Mouse (Mus musculus) hindbrain, postnatal 0 days (tissue): ENCODE results near the gene Notch2. TPM values are rescaled to one million over a fixed set of nuclear protein-coding genes. Genes with fewer than 3 reads are reported as not detected.

Experiments
- ATAC-seq: fragments of 200-750 bp; cut with Nextera tagmentation; 2 replicates; pipeline ENCODE4 v1.8.0; 2017; ENCODE audit warnings: mild to moderate bottlenecking, moderate TSS enrichment, moderate library complexity
- DNase-seq: peaks from one replicate; pipeline ENCODE4 v3.0.0-alpha.2; 2015; ENCODE audit warnings: low spot score
- H3K27ac ChIP-seq: fragments of 300-500 bp; sonication (generic); 2 replicates; pipeline ENCODE4 v1.5.1; 2014; ENCODE audit warnings: mild to moderate bottlenecking
- H3K27me3 ChIP-seq: fragments of 300-500 bp; sonication (generic); 2 replicates; pipeline ENCODE4 v1.6.1; 2014; ENCODE audit warnings: low read length, mixed read lengths; ENCODE audit not compliant: insufficient read depth
- H3K36me3 ChIP-seq: fragments of 300-500 bp; sonication (generic); 2 replicates; pipeline ENCODE4 v1.6.1; 2014; ENCODE audit warnings: low read length, mixed read lengths; ENCODE audit not compliant: insufficient read depth
- H3K4me1 ChIP-seq: fragments of 300-500 bp; sonication (generic); 2 replicates; pipeline ENCODE4 v1.6.1; 2014; ENCODE audit warnings: antibody characterized with exemption, low read length, mixed read lengths; ENCODE audit not compliant: insufficient read depth
- H3K4me2 ChIP-seq: fragments of 300-500 bp; sonication (generic); 2 replicates; pipeline ENCODE4 v1.6.1; 2014; ENCODE audit warnings: low read depth, mild to moderate bottlenecking, low read length, moderate library complexity, mixed read lengths
- H3K4me3 ChIP-seq: fragments of 300-500 bp; sonication (generic); 2 replicates; pipeline ENCODE4 v1.5.1; 2014; ENCODE audit warnings: low read length
- H3K9ac ChIP-seq: fragments of 300-500 bp; sonication (generic); replicated peaks from 2 replicates; pipeline ENCODE4 v1.6.1; 2014; ENCODE audit warnings: mild to moderate bottlenecking, low read length, moderate library complexity, mixed read lengths
- H3K9me3 ChIP-seq: fragments of 300-500 bp; sonication (generic); 2 replicates; pipeline ENCODE4 v1.6.1; 2016; ENCODE audit warnings: low read length, mixed read lengths
- CTCF ChIP-seq: IDR thresholded peaks from 2 replicates; pipeline ENCODE4 v1.5.1; 2016; ENCODE audit warnings: antibody characterized with exemption, control low read depth, low read depth
- WGBS: fragments of 180-500 bp; shearing (Covaris S2); extraction: QIAGEN DNeasy Blood & Tissue Kit; methylation state at CpG from one replicate; pipeline ENCODE4 v1.1.7; 2014; 5-methylcytosine and 5-hydroxymethylcytosine counted together
- polyA plus RNA-seq: library from polyadenylated mRNA; unstranded; fragments of >200 nt; fragmentation: Nextera tagmentation; extraction: Ambion mirVana; gene quantifications from 2 replicates; pipeline ENCODE4 v1.2.1, GENCODE M21; 2015
- total RNA-seq: library from RNA; depleted of rRNA; stranded (reverse); fragments of >200 nt; gene quantifications from 2 replicates; pipeline ENCODE4 v1.2.3, GENCODE M21; 2014

Gene Notch2
- total and polyA plus RNA-seq, 2 experiments from 2014 or later: 9.5 to 44.9 TPM

DNA sequence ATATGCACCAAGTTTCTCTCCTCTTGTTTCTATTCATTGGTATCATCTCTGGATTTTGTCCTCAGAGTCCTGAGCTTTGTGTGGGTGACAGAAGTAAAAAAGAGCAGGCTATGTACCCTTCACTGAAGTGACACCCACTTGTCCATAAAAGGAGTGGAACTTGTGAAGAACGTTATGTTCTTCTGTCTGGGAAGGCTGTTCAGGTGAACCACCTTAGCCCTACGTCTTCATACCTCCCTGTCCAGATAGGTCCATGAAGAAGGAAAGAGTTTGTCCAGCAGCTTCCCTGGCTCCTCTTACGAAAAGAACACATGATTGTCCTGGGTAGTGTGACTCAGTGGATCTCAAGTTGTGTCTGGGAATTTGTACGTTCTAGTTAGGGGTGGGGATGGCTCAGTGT, 4.9 kb downstream of the Notch2 start:
- no peaks in the 10 kb centered on the region for H3K27me3 ChIP-seq
- no peaks in the 10 kb centered on the region for H3K9me3 ChIP-seq
- H3K9ac ChIP-seq: no peak overlapping the region
- H3K4me2 ChIP-seq: no peak overlapping the region
- 91% methylated on average over 4 of the region's 4 CpGs for WGBS
- no peak for TF ChIP-seq CTCF
- no peak overlapping the region for H3K4me3 ChIP-seq
- H3K36me3 ChIP-seq: no peaks in the 10 kb centered on the region
- ATAC-seq: no peak
- DNase-seq: no peak
- H3K4me1 ChIP-seq: no peaks in the 10 kb centered on the region; the same call in 1 of the 2 replicates
- no peak overlapping the region for H3K27ac ChIP-seq

DNA sequence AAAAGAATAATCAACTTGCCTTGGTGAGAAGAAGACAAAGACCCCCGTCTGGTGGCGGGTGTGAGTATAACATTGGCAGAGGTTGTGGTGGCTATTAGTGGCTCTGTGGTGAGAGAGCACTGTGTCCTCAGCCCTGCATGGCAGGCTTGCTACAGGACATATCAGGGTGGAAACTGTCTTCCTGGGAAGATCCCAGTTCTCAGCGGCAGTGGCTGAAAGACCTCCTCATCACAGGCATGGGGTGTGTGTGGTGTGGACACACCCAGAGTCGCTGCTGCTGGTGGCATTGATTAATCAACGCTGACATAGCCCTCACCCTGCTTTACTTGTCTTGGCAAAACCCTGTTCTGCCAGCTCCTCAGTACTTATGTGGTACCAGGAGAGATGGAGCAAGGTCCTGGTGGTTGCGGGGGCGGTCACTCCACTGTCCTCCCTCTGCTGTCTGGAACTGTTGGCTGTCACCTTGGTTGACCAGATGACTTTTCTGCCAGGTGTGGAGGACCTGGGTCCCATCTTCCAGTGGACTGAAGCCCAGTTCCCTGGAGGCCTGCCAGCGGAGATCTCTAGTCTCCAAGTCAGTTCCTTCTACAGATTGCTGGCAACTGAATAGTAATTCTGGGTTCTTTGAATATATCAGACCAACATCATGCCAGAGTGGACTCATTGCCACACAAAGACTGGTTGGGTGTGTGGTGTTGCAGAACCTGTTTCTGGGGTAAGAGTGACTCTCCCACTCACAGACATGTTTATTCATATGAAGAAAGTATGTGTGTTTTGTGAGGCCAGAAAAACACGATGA, 7.3 kb downstream of the Notch2 start:
- Histone ChIP-seq H3K4me1 (peaks cover 7% of the 10 kb centered on the region), H3K9ac (no peak overlapping the region), H3K27me3 (no peaks in the 10 kb centered on the region), H3K4me2 (no peak overlapping the region), H3K9me3 (no peaks in the 10 kb centered on the region), H3K36me3 (no peaks in the 10 kb centered on the region), H3K4me3 (no peak overlapping the region), H3K27ac (no peak overlapping the region)
- WGBS: 67% methylated on average over 9 of the region's 9 CpGs
- ATAC-seq (peak; percentile 35; the same call in 1 of the 2 replicates), DNase-seq (peak; percentile 55)
- TF ChIP-seq CTCF: peak; percentile 66

DNA sequence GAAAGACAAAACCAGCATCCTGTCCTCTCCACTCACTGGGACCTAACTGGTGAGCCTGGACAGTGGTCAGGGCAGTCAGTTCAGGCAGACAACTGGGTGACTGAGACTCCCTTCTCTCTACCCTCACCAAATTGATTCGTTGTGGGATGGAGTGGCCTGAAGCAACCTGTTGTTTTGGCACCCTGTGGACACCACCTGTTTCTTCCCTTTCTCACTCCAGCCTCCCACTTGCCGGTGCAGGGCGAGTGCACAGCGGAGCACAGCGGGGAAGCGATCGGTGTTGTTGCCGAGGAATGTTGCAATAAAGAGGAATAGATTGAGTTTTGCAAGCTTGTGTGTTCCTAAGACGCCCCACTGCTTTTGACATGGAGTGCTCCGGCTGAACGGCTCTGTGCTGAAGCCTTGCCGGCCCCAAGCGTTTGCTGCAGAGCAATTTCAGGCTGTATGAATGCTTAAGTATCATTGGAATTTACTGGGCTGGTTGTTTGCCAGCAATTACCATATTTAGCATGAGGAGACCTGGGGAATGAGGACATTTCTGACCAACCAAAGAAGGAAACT, 11.0 kb downstream of the Notch2 start:
- peak overlapping the region; percentile 5; the same call in 1 of the 2 replicates for H3K27ac ChIP-seq

DNA sequence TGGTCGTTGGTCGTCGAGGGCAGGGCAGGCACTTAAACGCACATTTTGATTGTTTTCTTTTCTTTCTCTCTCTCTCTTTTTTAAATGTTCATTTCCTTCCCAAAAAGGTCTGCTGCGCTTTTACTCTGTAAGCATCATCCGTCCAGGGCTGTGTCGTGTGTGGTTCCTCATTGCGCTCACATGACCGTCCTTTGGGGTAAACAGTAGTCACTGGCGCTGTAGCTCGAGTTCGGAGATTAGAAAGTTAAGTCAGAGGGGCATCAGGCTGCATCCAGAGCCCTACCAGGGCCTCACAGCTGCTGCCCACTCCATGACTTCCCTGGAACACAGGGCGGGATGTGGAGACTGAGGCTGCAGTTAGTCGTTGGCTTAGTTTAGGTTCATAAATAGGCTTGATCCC, 12.2 kb downstream of the Notch2 start:
- 36% methylated on average over 14 of the region's 14 CpGs for WGBS
- H3K9ac ChIP-seq: no peak overlapping the region
- H3K9me3 ChIP-seq: no peaks in the 10 kb centered on the region
- no peak for DNase-seq
- no peak for TF ChIP-seq CTCF
- no peaks in the 10 kb centered on the region for H3K27me3 ChIP-seq
- H3K27ac ChIP-seq: peak overlapping the region; percentile 58
- H3K4me3 ChIP-seq: no peak overlapping the region
- no peaks in the 10 kb centered on the region for H3K36me3 ChIP-seq
- peaks cover 9% of the 10 kb centered on the region for H3K4me1 ChIP-seq
- ATAC-seq: no peak
- no peak overlapping the region for H3K4me2 ChIP-seq

More for the DNA sequence above, 11.0 kb downstream of the Notch2 start:
- no peak overlapping the region for H3K4me3 ChIP-seq
- H3K9me3 ChIP-seq: no peaks in the 10 kb centered on the region
- H3K4me2 ChIP-seq: peak overlapping the region; percentile 34
- DNase-seq (peak; percentile 69), ATAC-seq (peak; percentile 53)
- 4% methylated on average over 13 of the region's 13 CpGs for WGBS
- no peaks in the 10 kb centered on the region for H3K27me3 ChIP-seq
- H3K36me3 ChIP-seq: no peaks in the 10 kb centered on the region
- no peak for TF ChIP-seq CTCF
- H3K9ac ChIP-seq: no peak overlapping the region
- H3K4me1 ChIP-seq: peaks cover 9% of the 10 kb centered on the region

DNA sequence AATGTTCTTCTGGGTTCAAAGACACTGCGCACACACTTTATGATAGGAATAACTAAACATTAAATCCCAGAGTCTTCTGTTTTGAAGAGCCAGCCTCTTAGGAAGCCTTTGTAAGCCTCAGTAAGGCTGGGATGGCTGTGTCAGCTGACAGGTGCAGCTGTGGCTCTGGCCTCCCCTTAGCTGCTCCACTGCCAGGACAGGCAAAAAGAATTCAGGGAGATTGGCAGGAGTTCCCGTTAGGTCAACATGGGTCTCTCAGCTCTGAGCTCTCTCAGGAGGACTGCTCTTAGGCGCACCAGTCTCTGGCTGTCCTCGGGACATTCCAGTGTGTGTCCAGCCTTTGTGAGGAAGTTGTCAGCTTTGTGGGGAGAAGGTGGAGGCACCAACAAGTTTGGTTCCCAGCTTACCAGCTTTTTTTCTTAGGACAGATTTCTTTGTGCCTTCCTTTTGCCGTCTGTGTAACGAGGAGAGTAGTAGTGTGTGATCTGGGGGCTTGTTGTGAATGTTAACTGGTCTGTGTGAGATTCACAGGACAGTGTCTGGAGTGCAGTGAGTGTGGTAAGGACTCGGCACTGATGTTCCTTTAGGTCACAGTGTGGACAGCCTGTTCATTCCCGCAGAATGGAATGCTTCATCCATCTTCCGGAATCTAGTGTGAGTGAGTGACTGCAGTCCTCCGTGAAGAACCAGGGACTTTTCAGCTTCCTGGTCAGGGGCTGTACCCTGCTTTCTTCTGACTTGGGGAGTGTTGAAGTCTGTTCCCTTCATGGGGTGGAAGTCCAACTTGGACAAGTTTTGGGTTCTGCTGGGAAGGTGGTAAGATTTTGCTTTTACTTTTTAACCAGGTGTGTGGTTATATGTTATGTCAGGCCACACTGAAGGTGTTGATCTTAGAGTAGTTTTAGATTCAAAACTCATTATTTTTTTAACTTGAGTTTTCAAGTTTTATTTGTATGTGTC, 12.9 kb downstream of the Notch2 start:
- H3K4me2 ChIP-seq: no peak overlapping the region
- peak overlapping the region; percentile 58 for H3K27ac ChIP-seq
- H3K27me3 ChIP-seq: no peaks in the 10 kb centered on the region
- TF ChIP-seq CTCF: no peak
- H3K9ac ChIP-seq: no peak overlapping the region
- H3K9me3 ChIP-seq: no peaks in the 10 kb centered on the region
- no peaks in the 10 kb centered on the region for H3K36me3 ChIP-seq
- peaks cover 9% of the 10 kb centered on the region for H3K4me1 ChIP-seq
- DNase-seq (peak; percentile 59), ATAC-seq (peak; percentile 64)
- no peak overlapping the region for H3K4me3 ChIP-seq
- whole genome bisulfite sequencing: 31% methylated on average over 10 of the region's 10 CpGs

DNA sequence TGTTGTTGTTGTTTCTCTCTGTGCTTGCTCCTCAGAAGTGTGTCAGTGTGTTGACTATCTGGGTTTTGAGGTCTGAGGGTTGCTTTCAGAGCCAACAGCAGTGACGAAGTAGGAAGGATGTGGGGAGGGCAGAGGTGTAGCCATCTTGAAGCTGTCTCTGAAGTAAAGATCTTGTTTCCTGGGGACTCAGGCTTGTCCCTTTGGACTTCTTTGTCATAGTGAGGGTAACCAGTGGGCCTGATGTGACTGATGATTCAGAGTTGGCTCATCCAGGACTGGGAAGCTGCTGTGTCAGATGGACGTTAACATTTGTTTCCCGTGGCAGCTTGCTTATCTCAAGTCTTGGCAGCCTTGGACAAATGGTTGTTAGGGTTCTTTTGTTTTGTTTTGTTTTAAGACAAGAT, 14.0 kb downstream of the Notch2 start:
- H3K9me3 ChIP-seq: no peaks in the 10 kb centered on the region
- ATAC-seq (no peak), DNase-seq (no peak)
- H3K27me3 ChIP-seq: no peaks in the 10 kb centered on the region
- H3K4me2 ChIP-seq: no peak overlapping the region
- no peak for TF ChIP-seq CTCF
- WGBS: 48% methylated on average over 3 of the region's 3 CpGs
- H3K9ac ChIP-seq: no peak overlapping the region
- H3K27ac ChIP-seq: no peak overlapping the region
- no peak overlapping the region for H3K4me3 ChIP-seq
- no peaks in the 10 kb centered on the region for H3K36me3 ChIP-seq
- peaks cover 9% of the 10 kb centered on the region for H3K4me1 ChIP-seq
